Mouse (Mus musculus) lung, postnatal 4 days (tissue): ENCODE results near the gene Rrp1b.
"Not testable (repeated sequence)": the region's sequence is repeated elsewhere in the genome, so short reads cannot be mapped to it uniquely, and the experiment has no call there.

ENCODE experiments used
- DNase-seq, 2 experiments: peaks; one replicate each; pipeline ENCODE4 v3.0.0; 2021

The Rrp1b gene

GRCm38 (mm10) chr17:32091364-32092240 lies 55.7 kb downstream of the Rrp1b start:
- DNase-seq = peak; percentile 88 to 91

GRCm38 (mm10) chr17:32092241-32092619 lies 56.3 kb downstream of the Rrp1b start:
- DNase-seq = no peak

- no peak for DNase-seq
Observed at GRCm38 (mm10) chr17:32092895-32093294, 57.0 kb downstream of the Rrp1b start.

GRCm38 (mm10) chr17:32097676-32098075 lies 61.8 kb downstream of the Rrp1b start:
- DNase-seq = no peak

GRCm38 (mm10) chr17:32098905-32099304 lies 63.0 kb downstream of the Rrp1b start:
- DNase-seq = not testable (repeated sequence)

GRCm38 (mm10) chr17:32099574-32099942 lies 63.7 kb downstream of the Rrp1b start:
- DNase-seq = no peak

GRCm38 (mm10) chr17:32099943-32100586 lies 64.2 kb downstream of the Rrp1b start:
- peak; percentile 69 to 79 for DNase-seq

GRCm38 (mm10) chr17:32103054-32103453 lies 67.2 kb downstream of the Rrp1b start:
- DNase-seq = no peak

GRCm38 (mm10) chr17:32106358-32106757 lies 70.5 kb downstream of the Rrp1b start:
- no peak for DNase-seq

- no peak for DNase-seq
Observed at GRCm38 (mm10) chr17:32107877-32108276, 72.0 kb downstream of the Rrp1b start.

- DNase-seq = not testable (repeated sequence)
Observed at GRCm38 (mm10) chr17:32108320-32109011, 72.6 kb downstream of the Rrp1b start.

- no peak for DNase-seq
Observed at GRCm38 (mm10) chr17:32109201-32109940, 73.5 kb downstream of the Rrp1b start.

GRCm38 (mm10) chr17:32110424-32110823 lies 74.5 kb downstream of the Rrp1b start:
- no peak for DNase-seq

GRCm38 (mm10) chr17:32110980-32111780 lies 75.3 kb downstream of the Rrp1b start:
- no peak for DNase-seq
